Mouse (Mus musculus) kidney, adult 2 months (tissue): ENCODE measurements around the gene Fam71b.

Experiments used
- CTCF ChIP-seq: fragments of 200-500 bp; conservative IDR thresholded peaks from 2 replicates; pipeline ENCODE4 v1.5.1; 2011; ENCODE audit warnings: low read depth, mild to moderate bottlenecking, control low read depth, low read length, moderate library complexity, mixed read lengths; ENCODE audit not compliant: insufficient read depth, insufficient read length
- POLR2A ChIP-seq: fragments of 200-500 bp; IDR thresholded peaks from one replicate; pipeline ENCODE4 v1.6.1; 2011; ENCODE audit warnings: low read depth, low read length, control low read depth

- TF ChIP-seq POLR2A (no peak), CTCF (no peak)
Observed at GRCm38 (mm10) chr11:46382466-46382865, 13.9 kb upstream of the Fam71b start.
